Mouse (Mus musculus) liver, embryonic 14.5 days (tissue): ENCODE results near the gene Mad1l1.

Experiments used
- CTCF ChIP-seq: IDR thresholded peaks from 2 replicates; pipeline ENCODE4 v1.5.1; 2016; ENCODE audit warnings: antibody characterized with exemption, low read depth, control low read depth
- EP300 ChIP-seq: IDR thresholded peaks from 2 replicates; pipeline ENCODE4 v1.6.1; 2016; ENCODE audit warnings: antibody characterized with exemption, low read depth

DNA sequence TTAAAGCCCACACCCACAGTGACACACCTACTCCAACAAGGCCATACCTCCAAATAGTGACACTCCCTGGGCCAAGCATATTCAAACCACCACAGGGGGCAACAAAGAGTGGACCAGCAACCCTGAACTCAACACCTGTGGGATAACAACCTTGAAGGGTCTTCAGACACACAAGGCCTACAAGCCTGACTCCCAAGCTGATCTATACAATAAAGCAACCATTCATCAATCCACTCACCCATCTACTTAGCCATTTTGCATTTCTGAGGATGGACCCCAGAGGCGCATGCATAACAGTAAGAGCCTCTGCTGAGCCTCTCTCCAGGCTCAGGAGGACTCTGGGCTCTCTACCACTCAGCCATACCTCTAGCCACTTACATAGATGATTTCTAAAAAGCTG lies 304.5 kb downstream of the Mad1l1 start:
- TF ChIP-seq CTCF (no peak), EP300 (no peak)
